Mouse (Mus musculus) ES-E14 (cell line): Measurements from ENCODE around the gene Tmco4. TPM values are rescaled to one million over a fixed set of nuclear protein-coding genes. Genes with fewer than 3 reads are reported as not detected.

ENCODE experiments used
- DNase-seq: peaks from one replicate; pipeline ENCODE4 v3.0.0-alpha.2; 2013; ENCODE audit warnings: low read depth, low spot score
- H3K27ac ChIP-seq: 2 replicates; pipeline ENCODE4 v1.5.1; 2012; ENCODE audit warnings: low read depth, mild to moderate bottlenecking, low read length, moderate library complexity, mixed read lengths; ENCODE audit not compliant: poor library complexity, insufficient read depth, severe bottlenecking
- H3K36me3 ChIP-seq: 2 replicates; pipeline ENCODE4 v1.6.1; 2012; ENCODE audit warnings: mild to moderate bottlenecking, low read length, moderate library complexity, mixed read lengths; ENCODE audit not compliant: control insufficient read depth, poor library complexity, insufficient read depth, severe bottlenecking
- H3K4me1 ChIP-seq, 2 experiments: fragments of 150-350 bp in 1 of 2; sonication (generic) in 1 of 2; 2 replicates each; pipeline ENCODE4 v1.6.1; 2012; ENCODE audit warnings: low read length in 2 of 2, mild to moderate bottlenecking in 1 of 2, mixed read lengths in 1 of 2; ENCODE audit not compliant: control insufficient read depth in 2 of 2, insufficient read depth in 2 of 2, poor library complexity in 1 of 2
- H3K4me3 ChIP-seq, 2 experiments: fragments of 150-350 bp in 1 of 2; sonication (generic) in 1 of 2; 2 replicates each; pipeline ENCODE4 v1.5.1; 2012; ENCODE audit warnings: low read length in 2 of 2, low read depth in 1 of 2, mild to moderate bottlenecking in 1 of 2, mixed read lengths in 1 of 2; ENCODE audit not compliant: insufficient read depth in 1 of 2, poor library complexity in 1 of 2, severe bottlenecking in 1 of 2
- H3K9ac ChIP-seq: 2 replicates; pipeline ENCODE4 v1.6.1; 2012; ENCODE audit warnings: low read depth, mild to moderate bottlenecking, low read length, mixed read lengths; ENCODE audit not compliant: poor library complexity, insufficient read depth, severe bottlenecking
- H3K9me3 ChIP-seq: fragments of 150-350 bp; sonication (generic); 2 replicates; pipeline ENCODE4 v1.6.1; 2012; ENCODE audit warnings: low read depth, mild to moderate bottlenecking, low read length; ENCODE audit not compliant: control insufficient read depth, insufficient read depth
- CHD2 ChIP-seq: IDR thresholded peaks from 2 replicates; pipeline ENCODE4 v1.6.1; 2014; ENCODE audit warnings: mild to moderate bottlenecking, low read depth, low read length, inconsistent platforms
- HCFC1 ChIP-seq: IDR thresholded peaks from 2 replicates; pipeline ENCODE4 v1.6.1; 2012; ENCODE audit warnings: low read length, inconsistent platforms, borderline replicate concordance; ENCODE audit not compliant: insufficient read depth
- MAFK ChIP-seq: IDR thresholded peaks from 2 replicates; pipeline ENCODE4 v1.6.1; 2014; ENCODE audit warnings: mild to moderate bottlenecking, low read depth, low read length, inconsistent platforms; ENCODE audit not compliant: insufficient read depth
- ZC3H11A ChIP-seq: IDR thresholded peaks from 2 replicates; pipeline ENCODE4 v1.6.1; 2012; ENCODE audit warnings: low read depth, mild to moderate bottlenecking, inconsistent platforms, low read length, borderline replicate concordance
- ZNF384 ChIP-seq: IDR thresholded peaks from 2 replicates; pipeline ENCODE4 v1.6.1; 2012; ENCODE audit warnings: low read depth, low read length, inconsistent platforms
- in situ Hi-C, 2 experiments: fragments of 600-800 bp; cut with MboI; formaldehyde crosslinking; loops; one replicate each; pipeline ENCODE4 v1.15.1; 2025; ENCODE audit warnings: low sequenced_read_pairs in 2 of 2, inconsistent platforms in 1 of 2; ENCODE audit not compliant: unreplicated experiment in 2 of 2
- total RNA-seq: library from RNA; depleted of rRNA; stranded (reverse); fragments of 300-350 nt; gene quantifications from 2 replicates; pipeline ENCODE4 v1.2.3, GENCODE M21; 2012; rRNA removed

The Tmco4 gene
- total RNA-seq, 1 experiment = 4.7 TPM

GRCm38 (mm10) chr4:139105453-139105852, 132.8 kb downstream of the Tmco4 start:
- TF ChIP-seq HCFC1 = no peak
- TF ChIP-seq CHD2 = no peak
- no peak for TF ChIP-seq ZNF384
- no peak for TF ChIP-seq MAFK
- no peak for TF ChIP-seq ZC3H11A
- Histone ChIP-seq H3K36me3 (peaks cover 16% of the 10 kb centered on the region), H3K4me3 (no peak overlapping the region), H3K9me3 (no peaks in the 10 kb centered on the region), H3K27ac (no peak overlapping the region), H3K9ac (no peak overlapping the region), H3K4me1 (no peaks in the 10 kb centered on the region; a peak in 1 of 4 replicates)
- in situ Hi-C loops = no loop called here
- no peak for DNase-seq

Other genes with a start within 250 kb of the Tmco4 start
- 0.42 and 0.54 TPM in 2 replicates for gene Pla2g2c, start 248.1 kb upstream of the Tmco4 start, total RNA-seq
- gene Ubxn10, start 235.7 kb upstream of the Tmco4 start, total RNA-seq = 1.1 and 2.3 TPM in 2 replicates
- 0.21 and 0.22 TPM in 2 replicates for gene Pla2g2f, start 215.3 kb upstream of the Tmco4 start, total RNA-seq
- not detected in 2 replicates for gene Pla2g2d, start 197.2 kb upstream of the Tmco4 start, total RNA-seq
- 3.7 and 7.4 TPM in 2 replicates for gene Pla2g5, start 109.4 kb upstream of the Tmco4 start, total RNA-seq
- not detected in 2 replicates for gene Gm13030, start 98.9 kb upstream of the Tmco4 start, total RNA-seq
- gene Pla2g2e, start 94.9 kb upstream of the Tmco4 start, total RNA-seq = 0.36 and 2.0 TPM in 2 replicates
- 12.7 and 13.5 TPM in 2 replicates for gene Otud3, start 58.9 kb upstream of the Tmco4 start, total RNA-seq
- gene Rnf186, start 5.8 kb upstream of the Tmco4 start, total RNA-seq = 0.22 TPM in 1 of 2 replicates, not detected in the other
- gene Htr6, start 102.7 kb downstream of the Tmco4 start, total RNA-seq = 0.13 and 0.37 TPM in 2 replicates
- 4.5 and 12.5 TPM in 2 replicates for gene Nbl1, start 120.1 kb downstream of the Tmco4 start, total RNA-seq
- 141 and 147 TPM in 2 replicates for gene Minos1, start 158.2 kb downstream of the Tmco4 start, total RNA-seq
- 86.7 and 111 TPM in 2 replicates for gene Capzb, start 220.0 kb downstream of the Tmco4 start, total RNA-seq